Mouse (Mus musculus): Measurements from ENCODE around the gene BC051665. TPM values are rescaled to one million over a fixed set of nuclear protein-coding genes. Genes with fewer than 3 reads are reported as not detected.

Gene BC051665
- polyA plus RNA-seq (2015; fragmentation: Nextera tagmentation; extraction: Ambion mirVana) = not detected in 2 replicates

GRCm38 (mm10) chr13:60786264-60786663 lies at the start of gene BC051665:
Gene BC051665, minus strand, starts transcription at chr13:60786364.

GRCm38 (mm10) chr13:60802749-60803148 lies 16.6 kb upstream of the BC051665 start, which contains the start of gene Ctsll3:
Gene Ctsll3, minus strand, starts transcription at chr13:60802849.

Other genes with a start within 250 kb of the BC051665 start
- 6.4 and 7.8 TPM in 2 replicates for gene Dapk1, start 184.4 kb downstream of the BC051665 start, polyA plus RNA-seq (2015; fragmentation: Nextera tagmentation; extraction: Ambion mirVana)
- gene Ctsll3, start 16.5 kb upstream of the BC051665 start, polyA plus RNA-seq (2015; fragmentation: Nextera tagmentation; extraction: Ambion mirVana) = not detected in 2 replicates
- gene 4930486L24Rik, start 78.1 kb upstream of the BC051665 start, polyA plus RNA-seq (2015; fragmentation: Nextera tagmentation; extraction: Ambion mirVana) = 1.0 and 1.6 TPM in 2 replicates
- 0.64 and 0.66 TPM in 2 replicates for gene Gm49392, start 110.5 kb upstream of the BC051665 start, polyA plus RNA-seq (2015; fragmentation: Nextera tagmentation; extraction: Ambion mirVana)
- 6.2 and 7.9 TPM in 2 replicates for gene Ctla2b, start 111.1 kb upstream of the BC051665 start, polyA plus RNA-seq (2015; fragmentation: Nextera tagmentation; extraction: Ambion mirVana)
- gene Tpbpb, start 118.5 kb upstream of the BC051665 start, polyA plus RNA-seq (2015; fragmentation: Nextera tagmentation; extraction: Ambion mirVana) = not detected in 2 replicates
- not detected in 2 replicates for gene Gm49393, start 149.2 kb upstream of the BC051665 start, polyA plus RNA-seq (2015; fragmentation: Nextera tagmentation; extraction: Ambion mirVana)
- 5.0 and 6.3 TPM in 2 replicates for gene Gm49391, start 150.2 kb upstream of the BC051665 start, polyA plus RNA-seq (2015; fragmentation: Nextera tagmentation; extraction: Ambion mirVana)
- 109 and 112 TPM in 2 replicates for gene Ctla2a, start 150.3 kb upstream of the BC051665 start, polyA plus RNA-seq (2015; fragmentation: Nextera tagmentation; extraction: Ambion mirVana)
- gene Tpbpa, start 155.6 kb upstream of the BC051665 start, polyA plus RNA-seq (2015; fragmentation: Nextera tagmentation; extraction: Ambion mirVana) = not detected in 2 replicates
- gene Ctsj, start 219.6 kb upstream of the BC051665 start, polyA plus RNA-seq (2015; fragmentation: Nextera tagmentation; extraction: Ambion mirVana) = 0.39 TPM in 1 of 2 replicates, not detected in the other